26 mouse cellular contexts compared by ENCODE assay signal in the genomic region with DNA sequence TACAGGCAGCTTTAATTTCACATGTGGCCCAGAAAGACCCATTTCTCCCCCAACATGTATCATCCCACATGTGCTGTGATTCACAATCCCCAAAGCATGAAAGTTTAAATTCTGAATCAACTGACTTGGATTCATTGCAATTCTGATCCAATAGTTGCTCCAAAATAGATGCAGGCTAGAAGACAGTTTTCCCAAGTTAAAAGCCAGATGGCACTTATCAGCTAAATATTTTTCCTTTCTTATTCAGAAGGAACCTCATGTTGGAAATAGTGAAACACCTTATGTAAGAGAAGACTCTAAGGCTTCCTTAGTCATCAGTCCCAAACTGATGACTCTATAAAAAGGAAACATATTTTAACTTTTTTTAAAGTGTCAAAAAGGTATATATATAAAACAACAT.
"Had no signal": no experiment of that assay in that cellular context is flagged by ENCODE, and none has a peak within 500 bp of the region (broad histone marks: within the 10 kb centered on the region; RNA-seq: fewer than 3 reads in every experiment).

No protein-coding gene starts in this region.

- H3K9ac ChIP-seq: heart, embryonic 12.5 days; hindbrain, embryonic 12.5 days; hindbrain, embryonic 14.5 days; intestine, embryonic 15.5 days; limb, embryonic 12.5 days; liver, embryonic 13.5 days had no signal

- H3K9me3 ChIP-seq: heart, embryonic 10.5 days; heart, embryonic 12.5 days; hindbrain, embryonic 10.5 days; hindbrain, embryonic 12.5 days; intestine, embryonic 15.5 days; limb, embryonic 10.5 days; limb, embryonic 12.5 days; liver, embryonic 13.5 days had no signal

- H3K27me3 ChIP-seq: heart, embryonic 12.5 days; hindbrain, embryonic 12.5 days; intestine, embryonic 15.5 days; limb, embryonic 12.5 days; liver, embryonic 13.5 days had no signal

- DNase-seq: gastrocnemius, adult 2 months; gastrocnemius, postnatal 10 days; gastrocnemius, postnatal 25 days; heart, adult 18-20 months; heart, postnatal 10 days; heart, postnatal 4 days; kidney, adult 18-20 months; kidney, adult 8-10 months; kidney, postnatal 10 days; kidney, postnatal 25 days; kidney, postnatal 4 days; liver; liver, embryonic 13.5 days had no signal

- H3K4me1 ChIP-seq: heart, embryonic 10.5 days; heart, embryonic 12.5 days; hindbrain, embryonic 10.5 days; hindbrain, embryonic 12.5 days; intestine, embryonic 15.5 days; limb, embryonic 10.5 days; limb, embryonic 12.5 days; liver, embryonic 13.5 days had no signal

- H3K36me3 ChIP-seq: heart, embryonic 10.5 days; heart, embryonic 12.5 days; hindbrain, embryonic 10.5 days; hindbrain, embryonic 12.5 days; intestine, embryonic 15.5 days; limb, embryonic 10.5 days; limb, embryonic 12.5 days; liver, embryonic 13.5 days had no signal

- ATAC-seq: hindbrain, embryonic 16.5 days; inflammation-experienced regulatory T-cells, adult 6 months; intestine, embryonic 15.5 days; intestine, postnatal 0 days had no signal

- H3K4me3 ChIP-seq: gastrocnemius, adult 2 months; heart, embryonic 10.5 days; heart, embryonic 12.5 days; hindbrain, embryonic 10.5 days; hindbrain, embryonic 12.5 days; intestine, embryonic 15.5 days; layer of hippocampus, adult 2 months; limb, embryonic 10.5 days; limb, embryonic 12.5 days; liver, embryonic 13.5 days had no signal

- H3K4me2 ChIP-seq: heart, embryonic 12.5 days; hindbrain, embryonic 12.5 days; hindbrain, embryonic 14.5 days; intestine, embryonic 15.5 days; limb, embryonic 12.5 days; liver, embryonic 11.5 days; liver, embryonic 13.5 days had no signal

- H3K27ac ChIP-seq: gastrocnemius, adult 2 months; heart, embryonic 10.5 days; hindbrain, embryonic 10.5 days; hindbrain, embryonic 12.5 days; hindbrain, embryonic 14.5 days; intestine, embryonic 15.5 days; layer of hippocampus, adult 2 months; limb, embryonic 10.5 days; limb, embryonic 12.5 days; liver, embryonic 13.5 days had no signal
